Mouse (Mus musculus): ENCODE data around the gene Ugt1a6b. TPM values are rescaled to one million over a fixed set of nuclear protein-coding genes. Genes with fewer than 3 reads are reported as not detected.

Ugt1a6b gene
- total RNA-seq, 2 experiments from 2014 or later, result 0.20 to 0.23 TPM

DNA sequence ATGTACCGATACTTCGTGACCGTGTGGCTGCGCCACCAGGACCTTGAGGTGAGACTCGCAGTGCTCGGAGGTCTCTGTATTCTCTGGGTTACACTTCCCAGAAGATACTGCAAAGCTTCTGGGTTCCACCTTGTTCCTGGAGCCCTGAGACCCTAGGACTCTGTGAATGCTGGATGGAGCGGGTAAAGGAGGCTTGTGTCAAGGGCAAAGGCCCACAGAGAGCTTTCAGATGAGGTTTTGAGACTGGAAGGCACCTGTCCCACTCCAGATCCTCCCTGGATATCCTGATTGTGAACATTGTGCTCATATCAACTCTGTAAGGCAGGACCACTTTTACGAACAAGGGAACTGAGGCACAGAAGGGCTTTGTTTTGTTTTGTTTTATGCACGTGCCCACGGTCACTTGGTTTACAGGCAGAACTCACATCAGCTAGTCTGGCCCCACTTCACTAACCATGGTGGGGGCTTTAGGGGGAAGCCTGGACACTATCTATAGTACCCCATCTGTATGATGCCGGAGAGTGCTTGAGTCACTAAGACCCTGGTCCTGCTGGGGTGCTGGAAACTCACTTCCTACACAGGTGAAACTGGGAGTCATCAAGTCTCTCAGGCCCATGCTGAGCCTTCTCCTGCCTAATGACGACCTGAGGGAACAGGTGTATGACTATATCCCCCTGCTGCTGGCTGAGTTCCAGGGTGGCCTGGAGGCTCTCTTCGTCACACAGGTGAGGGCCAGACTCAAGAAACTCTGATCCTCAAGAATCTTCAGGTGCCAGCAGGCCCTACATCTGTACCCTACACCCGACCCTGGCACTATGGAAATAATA is 130.6 kb downstream of the Ugt1a6b start:
- no peak for DNase-seq (ENCODE audit: low spot score in 2 of 2)
- intact Hi-C loops (cut with DNase I), result no loop called here

DNA sequence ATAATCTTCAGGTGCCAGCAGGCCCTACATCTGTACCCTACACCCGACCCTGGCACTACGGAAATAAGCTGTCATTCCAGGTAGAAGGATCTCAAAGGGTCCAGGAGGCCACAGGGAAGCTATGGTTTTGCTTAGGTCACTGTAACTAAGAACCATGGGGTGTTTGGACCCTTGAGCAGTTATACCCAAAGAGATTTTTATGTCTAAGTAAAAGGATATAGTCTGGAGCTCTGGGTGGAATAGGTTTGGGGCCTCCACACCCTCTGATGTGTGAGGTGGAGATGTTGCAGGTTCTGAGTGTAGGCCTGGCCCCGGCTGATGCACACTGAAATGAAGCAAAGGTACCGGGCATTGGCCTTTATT is 131.2 kb downstream of the Ugt1a6b start:
- DNase-seq (ENCODE audit: low spot score in 2 of 2), result no peak
- intact Hi-C loops (cut with DNase I), result no loop called here

DNA sequence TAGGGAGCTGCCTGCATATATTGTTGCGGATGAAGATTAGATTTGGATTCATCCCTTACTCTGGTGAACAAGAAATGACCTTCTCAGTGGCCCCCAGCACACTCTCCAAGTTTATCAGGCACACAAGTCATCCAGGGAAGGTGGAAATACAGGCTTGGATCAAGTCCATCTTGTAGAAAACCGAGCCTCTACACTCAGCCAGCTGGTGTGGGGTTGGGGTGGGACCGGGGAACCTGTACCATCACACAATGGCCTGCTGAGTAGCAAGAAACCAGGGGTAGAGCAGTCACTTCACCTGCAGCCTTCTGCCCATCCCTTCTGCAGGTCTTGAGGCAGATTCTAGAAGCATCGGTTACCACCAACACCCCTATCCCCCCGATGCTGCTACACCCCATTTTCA is 131.6 kb downstream of the Ugt1a6b start:
- no peak for DNase-seq (ENCODE audit: low spot score in 2 of 2)
- intact Hi-C loops (cut with DNase I), result no loop called here

DNA sequence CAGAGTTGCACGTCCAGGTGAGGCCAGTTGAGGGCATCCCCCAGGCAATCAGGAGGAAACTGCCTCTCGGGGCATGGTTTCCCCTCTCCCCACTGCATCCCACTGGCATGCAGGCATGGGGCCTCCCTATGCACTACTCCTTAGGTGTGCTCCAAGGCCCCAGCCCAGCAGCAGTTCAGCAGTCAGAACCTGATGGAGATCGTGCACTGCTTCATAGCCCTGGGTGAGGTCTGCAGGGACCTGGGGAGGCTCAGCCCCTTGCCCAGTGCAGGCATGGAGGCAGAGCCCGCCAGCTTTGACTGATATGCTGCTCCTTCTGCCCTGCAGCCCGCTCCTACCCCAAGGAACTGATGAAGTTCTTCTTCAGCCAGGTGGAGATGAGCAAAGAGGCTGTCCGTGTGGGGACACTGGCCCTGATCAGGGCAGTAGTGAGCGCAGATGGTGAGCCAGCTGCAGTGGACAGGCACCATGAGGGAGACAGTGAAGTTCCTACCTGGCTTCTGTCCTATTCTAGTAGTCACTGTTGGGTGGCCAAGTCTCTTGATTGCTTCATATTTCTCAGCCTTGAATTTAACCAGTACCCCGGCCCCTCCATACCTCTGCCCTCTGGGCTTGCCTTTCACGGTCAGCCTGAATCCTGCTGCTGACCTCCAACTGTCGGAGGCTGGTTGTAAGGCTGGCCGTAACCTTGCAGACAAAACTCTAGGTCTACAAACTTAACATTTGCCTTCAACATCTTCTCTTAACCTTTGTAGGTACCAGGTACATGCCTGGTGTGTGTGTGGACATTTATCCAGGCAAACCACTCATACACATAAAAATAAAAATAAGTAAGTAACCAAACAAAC is 132.2 kb downstream of the Ugt1a6b start:
- no peak for DNase-seq (ENCODE audit: low spot score in 2 of 2)
- intact Hi-C loops (cut with DNase I), result no loop called here

DNA sequence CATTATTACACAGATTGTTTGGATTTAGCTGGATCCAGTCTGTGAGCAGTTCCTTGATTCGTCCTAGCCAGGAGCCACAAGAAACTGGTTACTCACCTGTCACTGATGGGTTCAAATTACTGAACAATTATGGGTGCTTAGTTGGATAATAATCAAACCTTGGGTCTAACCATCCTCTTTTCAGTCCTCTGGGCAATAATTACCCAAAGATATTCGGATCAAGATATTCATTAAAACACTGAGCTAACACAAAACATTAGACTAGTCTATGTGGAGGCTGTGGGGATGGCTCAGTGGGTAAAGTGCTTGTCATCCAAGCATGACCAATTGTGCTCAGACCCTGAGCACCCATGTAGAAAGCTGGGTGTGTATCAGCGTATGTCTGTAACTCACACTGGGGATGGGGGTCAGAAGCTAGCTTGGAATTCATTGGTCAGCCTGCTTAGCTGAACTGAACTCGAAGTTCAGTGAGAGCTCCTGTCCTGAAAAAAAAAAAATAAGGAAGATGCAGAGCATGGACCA is 132.9 kb downstream of the Ugt1a6b start:
- intact Hi-C loops (cut with DNase I), result no loop called here
- no peak for DNase-seq (ENCODE audit: low spot score in 2 of 2)

DNA sequence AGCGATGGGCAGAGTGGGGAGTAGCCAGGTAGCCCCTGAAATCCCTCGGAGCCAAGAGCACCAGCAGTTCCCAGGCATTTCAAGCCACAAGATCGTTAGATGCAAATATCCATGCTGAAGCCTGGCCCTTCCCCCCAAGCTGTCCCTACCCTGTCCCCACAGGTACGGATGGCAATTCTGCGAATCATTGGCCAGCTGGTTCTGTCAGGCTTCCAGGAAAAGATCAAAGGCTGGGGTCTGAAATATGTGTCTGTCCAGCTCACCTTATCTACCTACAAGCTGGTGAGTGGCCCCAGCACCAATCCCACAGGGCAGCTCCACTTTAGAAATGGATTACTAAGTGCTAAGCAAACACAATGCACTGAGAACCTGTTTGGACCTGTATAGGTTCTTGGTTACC is 134.3 kb downstream of the Ugt1a6b start:
- no peak for DNase-seq (ENCODE audit: low spot score in 2 of 2)
- intact Hi-C loops (cut with DNase I), result no loop called here

DNA sequence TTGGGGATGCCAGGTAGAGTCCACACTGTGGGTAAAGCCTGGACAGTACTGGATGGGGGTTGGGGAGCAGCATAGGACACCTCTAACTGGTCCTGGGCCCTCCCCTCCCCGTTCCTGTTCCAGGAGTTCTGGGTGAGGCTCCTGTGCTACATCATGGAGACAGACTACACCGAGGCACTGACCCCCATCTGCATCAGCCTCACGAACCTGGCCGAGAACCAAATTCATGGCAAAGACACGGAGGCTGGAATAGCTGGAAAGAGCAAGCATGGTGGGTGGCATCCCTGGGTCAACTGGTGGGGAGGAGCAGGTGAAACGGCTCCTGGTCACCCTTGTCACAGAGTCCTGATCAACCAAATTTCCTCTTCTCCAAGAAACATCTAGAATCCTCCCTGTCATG is 135.7 kb downstream of the Ugt1a6b start:
- DNase-seq (ENCODE audit: low spot score in 2 of 2), result no peak
- intact Hi-C loops (cut with DNase I), result no loop called here

DNA sequence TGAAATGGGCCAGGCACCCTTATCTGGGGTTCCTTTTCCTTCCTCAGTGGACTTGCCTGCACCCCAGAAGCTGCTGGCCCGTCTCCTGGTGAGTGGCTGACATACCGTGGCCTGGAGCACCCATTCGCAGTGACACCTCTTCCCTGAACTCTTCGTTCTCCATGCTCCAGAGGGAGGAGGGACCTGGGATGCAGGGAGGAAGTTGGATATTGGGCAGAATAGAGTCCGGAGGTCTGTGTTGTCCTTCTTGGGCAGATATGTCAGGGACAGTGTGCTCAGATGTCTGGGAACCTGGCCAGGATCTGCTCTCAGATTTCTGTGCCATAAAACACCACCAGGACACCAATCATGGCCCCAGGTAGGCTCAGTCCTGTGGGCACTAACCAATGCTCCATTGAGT is 137.0 kb downstream of the Ugt1a6b start:
- no peak for DNase-seq (ENCODE audit: low spot score in 2 of 2)
- intact Hi-C loops (cut with DNase I), result no loop called here

DNA sequence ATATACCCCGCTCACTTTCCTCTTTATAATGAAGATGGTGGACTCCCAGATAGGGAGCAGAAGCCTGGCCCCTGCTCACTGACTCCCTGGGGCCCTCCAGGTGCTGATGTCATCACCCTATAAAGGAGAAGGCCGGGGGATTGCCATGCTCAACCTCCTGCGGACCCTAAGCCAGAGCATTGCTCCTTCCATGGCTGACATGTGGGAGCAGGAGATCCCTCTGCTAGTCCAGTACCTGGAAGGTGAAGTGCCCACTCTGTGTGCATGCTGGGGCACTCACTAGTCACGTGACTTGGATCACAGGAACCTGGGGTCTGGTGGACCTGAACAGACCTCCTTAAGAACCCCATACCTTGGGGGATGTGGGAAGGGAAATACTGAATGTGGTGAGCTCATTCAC is 137.5 kb downstream of the Ugt1a6b start:
- intact Hi-C loops (cut with DNase I), result no loop called here
- DNase-seq (ENCODE audit: low spot score in 2 of 2), result no peak

DNA sequence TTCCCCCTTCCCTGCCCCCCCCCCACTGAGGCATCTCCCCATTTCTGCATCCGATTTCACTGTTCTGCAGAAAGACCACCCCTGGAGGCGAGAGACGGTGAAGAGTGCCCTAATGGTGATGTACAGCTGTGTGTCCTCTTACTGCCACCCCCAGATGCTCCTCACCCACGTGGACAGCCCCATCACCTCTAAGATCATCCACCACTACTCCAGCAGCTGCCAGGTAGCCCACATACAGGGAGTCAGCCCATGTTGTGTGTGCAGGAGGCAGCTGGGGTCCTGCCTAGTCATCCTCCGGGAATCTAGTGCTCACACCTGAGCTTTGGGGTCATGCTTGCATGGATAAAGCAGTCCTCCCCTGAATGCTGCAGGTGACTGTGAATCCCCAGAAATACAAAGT is 140.8 kb downstream of the Ugt1a6b start:
- no peak for DNase-seq (ENCODE audit: low spot score in 2 of 2)
- intact Hi-C loops (cut with DNase I), result no loop called here

DNA sequence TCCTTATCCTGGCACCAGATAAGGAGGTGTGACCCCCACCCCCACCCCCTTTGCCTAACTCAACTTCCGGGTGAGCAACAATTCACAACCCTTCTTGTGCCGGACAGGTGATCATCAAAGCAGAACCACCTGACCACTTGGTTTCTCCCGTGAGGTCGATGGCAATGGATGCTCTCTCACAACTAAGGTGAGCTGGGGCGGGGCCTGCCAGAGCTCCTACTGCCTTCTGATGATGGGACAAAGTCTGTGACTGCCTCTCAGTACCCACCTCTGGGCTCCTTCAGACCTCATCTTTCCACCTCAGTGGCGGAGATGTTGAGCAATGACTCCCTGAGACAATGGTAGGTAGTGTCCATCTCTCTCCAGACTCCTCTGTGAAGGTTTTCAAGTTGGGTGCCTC is 142.8 kb downstream of the Ugt1a6b start:
- no peak for DNase-seq (ENCODE audit: low spot score in 2 of 2)
- intact Hi-C loops (cut with DNase I), result no loop called here

DNA sequence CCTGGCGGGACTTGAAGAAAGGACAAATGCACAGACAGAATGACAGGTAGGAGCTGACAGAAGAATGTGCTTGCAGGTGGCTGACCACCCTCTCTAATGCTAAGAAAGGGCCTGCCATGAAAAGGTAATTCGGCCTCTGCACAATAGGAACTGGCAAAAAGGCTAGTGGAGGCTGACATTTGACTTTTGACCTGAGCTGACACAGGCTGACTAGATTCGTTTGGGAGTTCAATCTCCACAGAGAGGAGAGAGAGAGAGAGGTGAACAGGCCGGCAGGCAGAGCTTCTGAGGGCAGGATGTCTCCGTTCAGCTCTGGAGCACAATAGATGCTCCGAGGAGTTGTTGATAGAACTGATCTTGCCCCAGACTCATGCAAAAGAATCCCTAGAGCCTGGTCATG is 143.3 kb downstream of the Ugt1a6b start:
- intact Hi-C loops (cut with DNase I), result no loop called here

DNA sequence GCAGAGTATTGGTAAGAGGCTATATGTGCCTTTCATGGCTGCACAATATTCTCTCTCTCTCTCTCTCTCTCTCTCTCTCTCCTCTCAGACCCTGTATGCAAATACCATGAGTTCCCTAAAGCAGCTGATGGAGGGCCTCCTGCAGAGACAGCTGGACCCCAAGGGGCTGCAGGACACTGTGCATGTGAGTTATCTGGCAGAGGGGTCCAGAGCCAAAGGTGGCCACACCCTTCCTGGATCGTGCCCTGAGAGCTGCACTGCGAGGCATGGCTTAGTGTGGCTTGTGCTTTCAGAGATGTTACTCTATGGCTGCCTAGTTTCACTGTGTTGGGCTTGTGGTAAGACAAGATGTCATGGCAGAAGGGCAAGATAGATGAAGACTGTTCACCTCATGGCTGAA is 144.6 kb downstream of the Ugt1a6b start:
- no peak for DNase-seq (ENCODE audit: low spot score in 2 of 2)
- intact Hi-C loops (cut with DNase I), result no loop called here

More for the DNA sequence above, 143.3 kb downstream of the Ugt1a6b start:
- no peak for DNase-seq (ENCODE audit: low spot score in 2 of 2)

DNA sequence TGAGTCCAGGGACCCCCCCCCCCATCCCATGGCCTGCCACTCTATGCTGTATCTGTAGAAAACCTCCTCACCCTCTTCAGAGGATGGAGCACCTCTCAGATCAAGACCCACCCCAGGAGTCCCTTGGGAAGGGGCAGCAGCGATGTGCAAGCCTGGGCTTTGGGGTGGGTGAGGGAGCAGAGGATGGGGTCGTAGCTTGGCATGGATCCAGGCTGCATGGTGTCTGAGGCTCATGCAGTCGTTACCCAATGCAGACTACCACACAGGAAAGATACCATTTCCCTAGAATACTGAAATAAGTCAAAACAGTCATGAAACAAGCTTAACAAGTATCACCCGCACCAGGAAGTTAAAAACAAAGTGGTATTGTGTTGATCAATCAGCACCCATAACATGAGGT is 145.6 kb downstream of the Ugt1a6b start:
- no peak for DNase-seq (ENCODE audit: low spot score in 2 of 2)
- intact Hi-C loops (cut with DNase I), result no loop called here

DNA sequence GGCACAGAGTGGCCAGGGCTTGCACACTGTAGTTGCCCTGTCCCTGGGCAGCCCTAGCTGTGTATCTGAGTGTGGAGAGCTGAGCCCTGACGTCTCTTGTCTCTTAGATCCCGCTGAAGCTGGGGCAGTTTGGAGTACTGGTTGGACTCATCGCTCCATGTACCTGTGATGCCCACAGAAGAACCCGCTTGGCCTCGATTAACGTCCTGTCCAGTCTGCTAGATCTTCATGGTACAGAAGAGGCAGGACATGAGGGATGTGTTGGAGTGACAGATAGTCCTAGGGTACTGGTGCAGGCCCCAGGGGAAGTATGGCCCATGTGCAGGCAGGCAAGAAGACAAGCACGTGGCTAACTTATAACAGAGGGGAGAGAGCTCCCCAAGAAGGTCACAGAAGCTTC is 146.5 kb downstream of the Ugt1a6b start:
- intact Hi-C loops (cut with DNase I), result no loop called here
- DNase-seq (ENCODE audit: low spot score in 2 of 2), result no peak

DNA sequence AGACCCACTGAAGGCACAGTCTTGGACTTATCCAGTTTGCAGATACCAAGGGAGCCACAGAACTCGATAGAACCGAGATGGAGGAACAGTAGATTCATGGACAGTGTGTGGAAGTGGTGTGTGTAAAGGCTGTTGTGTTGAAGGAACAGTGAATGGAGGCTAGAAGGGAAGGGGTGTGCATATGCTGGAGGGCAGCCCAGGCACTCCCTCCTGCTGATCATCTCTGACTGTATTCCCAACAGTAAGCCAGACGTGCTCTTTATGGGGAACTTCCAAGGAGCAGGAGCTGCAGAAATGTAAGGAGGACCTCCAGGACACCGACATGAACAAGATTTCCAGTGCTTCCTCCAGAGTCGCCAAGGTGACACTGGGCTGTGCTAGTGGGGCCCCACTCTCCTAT is 147.0 kb downstream of the Ugt1a6b start:
- intact Hi-C loops (cut with DNase I), result no loop called here
- DNase-seq (ENCODE audit: low spot score in 2 of 2), result no peak

DNA sequence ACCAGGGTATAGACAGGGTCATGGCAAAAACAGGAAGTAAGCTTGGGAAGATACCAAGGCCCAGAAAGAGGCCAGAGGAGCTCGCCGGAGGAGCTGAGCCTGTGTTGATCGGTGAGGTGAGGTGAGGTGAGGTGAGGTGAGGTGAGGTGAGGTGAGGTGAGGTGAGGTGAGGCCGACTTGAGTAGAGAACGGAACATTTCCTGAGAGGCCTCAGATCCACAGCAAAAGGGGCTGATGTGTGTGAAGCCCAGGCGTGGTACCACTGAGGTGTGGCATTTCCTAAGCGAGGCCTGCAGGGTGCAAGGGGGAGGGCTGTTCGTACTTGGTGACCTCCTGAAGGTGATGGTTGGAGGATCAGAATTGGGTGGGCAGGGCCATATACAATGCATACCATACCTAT is 150.1 kb downstream of the Ugt1a6b start:
- intact Hi-C loops (cut with DNase I), result no loop called here
- DNase-seq (ENCODE audit: low spot score in 2 of 2), result no peak

DNA sequence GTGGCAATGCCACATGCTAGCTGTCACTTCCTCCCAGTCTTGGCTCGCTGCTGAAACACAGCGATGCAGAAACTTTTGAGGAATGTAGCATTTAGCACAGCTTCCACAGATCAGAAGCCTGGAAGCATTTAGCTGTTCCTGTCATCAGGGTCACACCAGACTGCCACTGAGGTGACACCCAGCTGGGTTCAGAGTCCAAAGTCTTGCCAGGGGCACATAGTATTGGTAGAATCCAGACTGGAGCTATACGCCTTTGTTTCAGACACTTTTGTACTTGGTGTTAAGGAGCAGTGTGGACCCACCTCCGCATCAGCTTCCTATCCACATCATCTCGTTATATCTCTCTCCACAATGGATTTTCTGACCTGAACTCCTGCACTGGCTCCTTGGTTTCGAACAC is 150.5 kb downstream of the Ugt1a6b start:
- intact Hi-C loops (cut with DNase I), result no loop called here
- no peak for DNase-seq (ENCODE audit: low spot score in 2 of 2)

DNA sequence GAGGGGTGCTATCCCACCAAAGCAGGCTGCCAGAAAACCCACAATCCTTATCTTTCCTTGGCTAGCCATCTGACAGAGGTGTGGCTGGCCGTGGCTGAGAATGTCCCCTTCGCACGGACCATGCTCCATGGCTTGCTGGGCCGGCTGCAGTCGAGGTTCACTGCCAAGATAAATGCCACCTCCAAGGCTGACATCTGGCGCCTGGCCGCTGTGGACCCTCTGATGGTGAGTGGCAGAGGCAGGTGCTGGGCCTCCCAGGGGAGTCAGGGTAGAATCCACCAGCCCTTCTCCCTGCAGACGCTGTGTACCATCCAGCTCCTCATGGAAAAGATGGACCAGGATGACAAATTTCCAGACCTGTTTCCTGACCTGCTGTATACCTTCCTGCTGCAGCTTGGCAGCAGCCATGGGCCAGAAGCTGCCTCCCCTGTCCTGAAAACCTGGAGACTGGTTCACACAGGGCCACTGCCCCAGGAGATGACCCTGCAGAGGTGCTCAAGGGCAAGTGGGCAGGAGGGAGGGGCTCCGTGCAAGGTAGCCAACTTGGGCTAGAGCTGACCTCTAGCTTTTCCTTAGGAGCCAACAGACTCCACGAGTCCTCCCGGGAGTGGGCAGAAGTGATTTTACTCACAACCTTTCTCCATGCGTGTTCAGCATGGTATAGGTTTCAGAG is 151.9 kb downstream of the Ugt1a6b start:
- no peak for DNase-seq (ENCODE audit: low spot score in 2 of 2)
- intact Hi-C loops (cut with DNase I), result no loop called here

DNA sequence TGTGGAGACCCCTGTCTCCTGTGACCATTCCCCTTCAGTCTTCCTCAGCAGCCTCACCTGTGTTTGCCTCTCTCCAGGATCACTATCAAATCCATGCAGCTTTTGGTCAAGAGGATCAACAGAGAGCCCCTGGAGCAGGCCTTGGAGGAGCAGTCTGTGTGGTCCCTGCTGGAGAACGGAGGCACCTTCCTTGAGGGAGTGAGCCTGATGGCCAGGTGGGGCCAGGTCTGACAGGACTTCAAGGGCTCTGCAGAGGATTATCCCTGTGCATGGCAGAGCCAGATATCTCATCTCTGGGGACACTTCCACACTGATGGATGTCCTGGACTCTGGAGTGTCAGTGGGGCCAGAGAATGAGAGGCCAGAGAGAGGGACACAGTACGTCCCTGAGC is 152.4 kb downstream of the Ugt1a6b start:
- no peak for DNase-seq (ENCODE audit: low spot score in 2 of 2)
- intact Hi-C loops (cut with DNase I), result no loop called here

Data from left cerebral cortex, postnatal 14 days (tissue).